Mouse (Mus musculus): Measurements from ENCODE around the gene A26c2.

Gene A26c2

DNA sequence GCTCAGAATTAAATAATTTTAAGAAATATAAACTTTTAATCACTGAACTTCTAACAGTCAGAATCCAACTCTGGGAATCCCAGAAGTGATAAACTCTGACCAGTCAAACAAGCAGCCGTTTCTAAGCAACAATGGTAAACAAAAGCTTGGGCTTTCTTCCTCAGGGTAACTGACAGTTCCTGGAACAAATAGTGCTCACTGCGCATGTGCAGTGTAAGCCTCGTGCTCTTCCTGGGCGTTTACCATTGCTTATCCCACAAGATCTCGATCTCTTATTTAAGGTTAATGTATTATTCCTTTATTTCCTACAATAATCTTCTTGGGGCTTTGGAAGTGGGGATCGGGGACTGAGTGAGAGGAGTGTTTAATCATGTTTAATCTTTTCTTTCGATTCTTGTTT, at the start of gene A26c2:
TSS of gene A26c2 (minus strand) at position 101 of the 400 bp plus-strand sequence.
- DNase-seq (ENCODE audit: low read depth, low spot score), result peak; percentile 25

DNA sequence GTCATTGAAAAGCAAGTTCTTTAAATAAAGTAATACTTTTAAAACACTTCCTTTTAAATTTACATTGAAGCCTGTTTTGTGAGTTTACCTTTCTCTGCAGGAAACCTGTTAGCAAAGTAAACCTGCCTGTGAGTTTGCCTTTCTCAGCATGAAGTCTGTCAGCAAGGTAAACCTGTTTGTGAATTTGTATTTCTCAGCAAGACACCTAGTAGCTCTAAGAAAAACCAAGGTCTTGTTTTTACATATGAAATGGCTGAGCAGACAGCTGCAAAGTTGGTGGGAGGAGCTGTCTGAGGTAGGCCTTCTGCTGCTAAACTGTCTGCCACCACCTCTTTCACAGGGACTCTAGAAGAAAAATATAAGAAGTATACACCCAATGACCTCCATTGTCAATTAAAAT, 28.0 kb upstream of the A26c2 start:
- DNase-seq (ENCODE audit: low read depth, low spot score), result peak; percentile 55
